Mouse (Mus musculus): Measurements from ENCODE around the gene Ewsr1.

The Ewsr1 gene

DNA sequence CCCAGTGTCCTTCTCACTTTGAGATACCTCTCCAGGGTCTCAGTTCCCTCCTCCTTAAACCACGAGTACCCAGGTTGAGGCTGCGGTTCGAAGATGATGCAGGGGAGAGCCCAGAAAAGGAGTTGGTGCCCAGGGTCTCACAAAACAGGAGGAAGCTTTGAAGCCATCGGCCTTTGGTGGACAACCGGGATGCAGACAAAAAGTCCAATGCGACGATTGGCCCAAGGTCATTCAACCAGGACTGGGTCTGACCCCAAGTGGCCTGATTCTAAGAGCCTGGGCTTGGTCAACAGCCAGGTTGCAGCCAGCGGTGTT, 41.6 kb downstream of the Ewsr1 start:
- 28% methylated on average over 8 of the region's 8 CpGs for WGBS

- 60% methylated on average over 8 of the region's 8 CpGs for WGBS
Measured at GRCm38 (mm10) chr11:5057064-5057463, 42.0 kb downstream of the Ewsr1 start.

- 47% methylated on average over 23 of the region's 23 CpGs for WGBS
Measured at GRCm38 (mm10) chr11:5055945-5056938, 42.8 kb downstream of the Ewsr1 start.

GRCm38 (mm10) chr11:5054874-5055273, 44.2 kb downstream of the Ewsr1 start:
- 71% methylated on average over 6 of the region's 6 CpGs for WGBS

- 89% methylated on average over 14 of the region's 14 CpGs for WGBS
Measured at GRCm38 (mm10) chr11:5054151-5054550, 44.9 kb downstream of the Ewsr1 start.

GRCm38 (mm10) chr11:5052200-5052854, 46.7 kb downstream of the Ewsr1 start:
- WGBS = 56% methylated on average over 10 of the region's 10 CpGs

GRCm38 (mm10) chr11:5051629-5052028, 47.4 kb downstream of the Ewsr1 start:
- WGBS = 65% methylated on average over 10 of the region's 10 CpGs

DNA sequence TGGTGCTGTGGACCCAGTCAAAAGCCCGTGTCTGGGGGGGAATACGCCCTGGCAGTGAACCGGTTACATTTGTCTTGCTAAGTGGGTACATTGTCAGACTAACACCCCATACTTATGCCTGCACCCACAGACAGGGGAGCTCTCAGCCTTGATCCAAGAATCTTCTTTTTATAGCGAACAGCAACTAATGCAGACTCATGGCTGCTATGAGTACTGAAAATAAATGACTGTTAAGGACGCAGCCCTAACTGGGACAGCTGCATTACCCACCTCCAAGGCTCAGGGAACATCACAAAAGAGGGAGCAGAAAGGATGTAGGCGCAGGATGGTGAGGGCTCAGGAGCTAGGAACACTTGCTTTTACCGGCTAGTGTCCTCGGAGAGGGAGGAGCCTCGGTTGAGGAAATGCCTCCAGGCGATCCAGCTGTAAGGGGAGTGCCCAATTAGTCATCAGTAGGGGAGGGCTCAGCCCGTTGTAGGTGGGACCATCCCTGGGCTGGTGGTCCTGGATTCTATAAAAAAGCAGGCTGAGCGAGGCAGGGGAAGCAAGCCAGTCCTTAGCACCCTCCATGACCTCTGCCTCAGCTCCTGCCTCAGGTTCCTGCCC, 52.6 kb downstream of the Ewsr1 start:
- 30% methylated on average over 12 of the region's 12 CpGs for WGBS

DNA sequence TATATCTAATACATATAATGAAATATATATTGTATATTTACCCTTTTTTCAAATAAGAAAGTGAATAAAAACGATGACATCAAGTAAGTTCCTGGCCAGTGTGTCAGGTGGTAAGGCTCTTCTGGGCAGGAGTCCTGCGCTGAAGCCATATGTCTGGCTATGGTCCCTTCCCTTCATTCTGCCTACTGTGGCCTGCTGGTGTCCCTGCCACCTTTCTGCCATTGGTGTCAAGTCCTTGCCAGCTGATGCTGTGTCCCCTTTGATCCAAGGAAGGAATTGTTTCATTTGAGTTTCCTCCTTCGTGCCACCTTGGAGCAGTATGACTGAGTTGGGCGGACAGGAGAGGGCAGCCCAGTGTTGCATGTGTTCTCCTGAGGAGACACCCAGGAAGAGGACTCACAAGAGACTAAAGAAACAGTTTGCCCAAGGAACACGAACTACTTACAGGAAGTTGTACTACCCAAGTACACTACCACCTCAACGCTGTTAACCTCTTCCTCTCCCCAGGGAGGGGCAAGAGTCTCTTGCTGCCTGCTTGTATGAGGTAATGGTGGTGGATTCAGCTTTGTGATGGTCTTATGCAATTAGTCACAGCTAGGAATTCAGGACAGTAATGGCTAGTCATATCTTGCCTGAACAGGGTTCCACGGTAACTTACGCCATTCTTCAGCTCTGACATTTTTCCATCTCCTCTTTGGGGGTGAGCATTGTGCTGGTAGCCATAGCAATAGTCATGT, 56.3 kb downstream of the Ewsr1 start:
- WGBS = 72% methylated on average over 8 of the region's 8 CpGs

DNA sequence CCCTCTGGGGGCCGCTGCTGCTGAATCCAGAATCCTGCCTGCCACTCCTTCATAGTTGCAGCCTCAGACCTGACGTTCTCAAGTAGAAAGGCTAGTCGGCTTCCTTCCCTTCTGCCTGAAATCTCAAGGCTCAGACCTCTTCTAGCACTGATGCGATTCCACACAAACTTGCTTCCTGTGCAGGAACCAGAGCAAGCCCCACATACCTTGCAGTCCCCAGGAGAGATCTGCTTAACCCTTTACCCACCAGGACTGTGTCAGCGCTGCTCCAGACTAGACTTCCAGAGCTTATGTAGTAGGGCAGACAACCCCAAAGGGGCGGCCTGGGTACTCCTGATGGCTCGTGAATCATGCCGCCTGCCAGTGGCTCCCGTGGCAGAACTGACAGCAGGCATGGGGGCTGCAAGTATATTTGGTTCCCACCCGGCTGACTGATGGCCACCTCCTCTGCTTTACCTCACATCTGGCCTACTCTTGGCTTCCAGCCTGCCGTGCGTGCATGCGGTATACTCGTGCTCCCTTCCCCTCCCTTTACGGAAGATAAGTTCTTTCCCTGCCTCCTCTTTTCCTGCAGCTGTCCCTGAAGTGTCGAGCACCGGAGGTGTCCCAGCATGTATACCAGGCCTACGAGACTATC, 57.8 kb downstream of the Ewsr1 start:
- WGBS = 39% methylated on average over 18 of the region's 18 CpGs

- 88% methylated on average over 5 of the region's 5 CpGs for WGBS
Measured at GRCm38 (mm10) chr11:5040585-5040984, 58.5 kb downstream of the Ewsr1 start.

DNA sequence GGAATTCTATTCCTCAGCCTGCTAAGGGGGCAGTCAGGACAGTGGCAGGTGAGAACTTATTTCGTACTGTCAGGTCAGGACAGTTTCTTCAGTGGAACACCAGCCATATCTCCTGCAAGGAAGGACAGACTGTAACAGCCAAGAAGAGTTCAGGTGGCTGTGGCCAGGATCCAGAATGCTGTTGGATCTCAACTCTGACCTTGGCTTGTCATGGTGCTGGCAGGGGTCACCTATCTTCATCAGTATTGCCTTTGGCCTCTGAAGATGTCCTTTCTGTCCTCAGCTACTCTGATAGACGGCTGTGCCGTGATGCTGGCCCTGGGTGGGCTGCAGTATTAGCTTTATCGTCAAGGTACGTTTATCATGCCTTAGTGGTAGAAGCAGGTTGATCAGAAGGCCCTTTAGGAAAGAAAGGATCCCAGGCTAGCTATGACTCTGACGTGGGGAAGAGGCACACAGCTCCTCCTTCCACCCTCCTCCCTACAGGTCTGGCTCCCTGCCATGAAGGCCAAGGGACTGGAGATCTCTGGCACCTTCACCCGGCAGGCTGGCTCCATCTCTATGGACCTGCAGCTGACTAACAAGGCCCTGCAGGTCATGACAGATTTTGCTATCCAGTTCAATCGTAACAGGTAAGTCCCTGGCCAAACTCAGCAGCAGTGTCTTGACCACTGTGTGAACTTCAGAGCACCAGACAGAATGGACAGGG, 61.8 kb downstream of the Ewsr1 start:
- 79% methylated on average over 8 of the region's 8 CpGs for WGBS

- WGBS = 51% methylated on average over 4 of the region's 4 CpGs
Measured at GRCm38 (mm10) chr11:5035421-5035820, 63.6 kb downstream of the Ewsr1 start.

GRCm38 (mm10) chr11:5033136-5033535, 65.9 kb downstream of the Ewsr1 start:
- WGBS = 62% methylated on average over 3 of the region's 3 CpGs

GRCm38 (mm10) chr11:5032706-5033105, 66.4 kb downstream of the Ewsr1 start:
- 94% methylated on average over 10 of the region's 10 CpGs for WGBS

GRCm38 (mm10) chr11:5028228-5028627, 70.8 kb downstream of the Ewsr1 start:
- 50% methylated on average over 7 of the region's 7 CpGs for WGBS

DNA sequence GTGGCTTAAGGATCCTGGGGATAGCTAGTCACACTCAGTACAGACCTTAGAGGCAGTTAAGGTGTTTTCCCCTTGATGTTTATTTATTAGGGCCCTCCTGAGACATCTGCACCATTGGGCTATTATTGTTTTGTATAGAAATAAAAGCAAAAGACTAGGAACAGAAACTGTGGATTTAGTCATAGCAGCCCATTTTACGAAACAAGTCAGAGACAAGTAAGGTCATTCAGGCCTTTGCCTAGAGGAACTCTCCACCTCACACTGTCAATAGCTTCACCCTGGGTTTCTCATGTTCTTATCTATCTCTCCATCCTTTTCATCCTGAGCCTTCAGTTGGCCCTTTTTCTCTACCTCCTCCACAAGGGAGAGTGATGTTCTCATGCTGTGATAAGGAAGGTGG, 74.0 kb downstream of the Ewsr1 start:
- 100% methylated on average over 1 of the region's 1 CpGs for WGBS
